Mouse (Mus musculus): Measurements from ENCODE around the gene Pum1.

Gene Pum1

GRCm38 (mm10) chr4:130726118-130726517 lies 63.0 kb downstream of the Pum1 start:
- DNase-seq (ENCODE audit: low read depth, low spot score): no peak

GRCm38 (mm10) chr4:130735957-130736356 lies 72.8 kb downstream of the Pum1 start:
- DNase-seq (ENCODE audit: low read depth, low spot score): no peak

- DNase-seq (ENCODE audit: low read depth, low spot score): peak; percentile 36
These were observed 75.4 kb downstream of the Pum1 start for GRCm38 (mm10) chr4:130738527-130738926.

- DNase-seq (ENCODE audit: low read depth, low spot score): no peak
These were observed 80.9 kb downstream of the Pum1 start for GRCm38 (mm10) chr4:130744058-130744457.

DNA sequence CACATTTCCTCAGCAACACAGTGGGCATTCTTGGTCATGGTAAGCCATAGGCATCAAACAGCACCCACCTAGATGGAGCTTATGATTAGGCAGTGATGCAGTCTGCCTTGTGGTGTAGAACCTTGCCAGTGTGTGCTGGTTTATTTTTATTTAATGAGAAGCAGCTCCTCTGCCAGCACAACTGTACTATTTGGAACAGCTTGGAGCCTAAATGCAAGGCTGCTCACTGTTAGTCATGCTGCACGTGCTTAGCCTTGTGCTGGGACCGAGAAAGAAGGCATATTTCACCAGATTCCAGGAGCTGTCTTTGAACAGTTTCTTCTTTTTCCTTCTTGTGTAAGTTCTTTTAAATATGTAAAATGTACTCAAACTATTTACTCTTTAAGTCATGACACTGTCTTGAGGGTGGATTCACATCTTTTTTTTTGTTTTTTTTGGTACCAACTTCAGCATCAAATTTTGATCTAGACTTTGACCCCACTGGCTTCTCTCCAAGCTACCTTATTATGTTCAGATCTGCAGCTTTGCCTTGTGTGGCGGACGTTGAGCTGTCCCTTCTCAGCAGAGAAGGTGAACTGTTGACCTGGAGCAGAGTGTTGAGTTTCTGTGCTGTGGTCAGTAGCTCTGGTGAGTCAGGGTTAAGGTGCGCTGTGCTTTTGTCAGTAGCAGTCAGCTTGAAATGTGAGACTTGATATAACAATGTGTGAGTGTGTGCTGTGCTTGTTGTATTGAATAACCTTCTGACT lies 82.6 kb downstream of the Pum1 start:
- no peak for DNase-seq (ENCODE audit: low read depth, low spot score)

GRCm38 (mm10) chr4:130749566-130749965 lies 86.4 kb downstream of the Pum1 start:
- no peak for DNase-seq (ENCODE audit: low read depth, low spot score)

DNA sequence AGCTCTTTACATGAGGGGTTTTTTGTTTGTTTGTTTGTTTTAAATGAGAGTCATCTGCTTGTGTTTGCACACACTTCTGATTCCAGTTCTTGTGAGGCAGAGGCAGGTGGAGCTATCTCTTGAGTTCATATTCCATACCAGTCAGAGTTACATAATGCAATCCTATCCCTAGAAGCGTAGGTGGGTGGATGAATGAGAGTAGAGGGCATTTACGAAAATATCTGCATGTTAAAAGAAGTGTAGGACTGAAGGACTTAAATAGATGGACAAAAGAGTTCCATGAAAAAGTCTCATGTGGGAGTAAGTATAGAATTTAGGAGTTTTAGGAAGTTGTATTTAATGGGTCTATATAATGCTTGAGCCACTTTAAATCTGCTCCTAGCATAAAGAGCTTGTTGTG lies 88.8 kb downstream of the Pum1 start:
- DNase-seq (ENCODE audit: low read depth, low spot score): no peak

- DNase-seq (ENCODE audit: low read depth, low spot score): no peak
These were observed 89.5 kb downstream of the Pum1 start for GRCm38 (mm10) chr4:130752591-130752990.

DNA sequence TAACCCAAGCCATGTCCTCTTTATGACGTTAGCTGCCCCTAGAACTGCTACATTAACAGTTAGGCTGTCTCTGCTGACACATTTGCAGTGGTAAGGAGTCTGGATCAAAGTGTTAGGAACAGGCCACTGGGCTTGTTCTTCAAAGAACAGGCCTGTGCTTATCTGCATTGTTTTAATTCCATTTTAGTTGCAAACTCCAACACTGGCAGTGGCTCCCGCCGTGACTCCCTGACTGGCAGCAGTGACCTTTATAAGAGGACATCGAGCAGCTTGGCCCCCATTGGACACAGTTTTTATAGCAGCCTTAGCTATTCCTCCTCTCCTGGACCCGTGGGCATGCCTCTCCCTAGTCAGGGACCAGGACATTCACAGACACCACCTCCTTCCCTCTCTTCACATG lies 90.6 kb downstream of the Pum1 start:
- DNase-seq (ENCODE audit: low read depth, low spot score): no peak

DNA sequence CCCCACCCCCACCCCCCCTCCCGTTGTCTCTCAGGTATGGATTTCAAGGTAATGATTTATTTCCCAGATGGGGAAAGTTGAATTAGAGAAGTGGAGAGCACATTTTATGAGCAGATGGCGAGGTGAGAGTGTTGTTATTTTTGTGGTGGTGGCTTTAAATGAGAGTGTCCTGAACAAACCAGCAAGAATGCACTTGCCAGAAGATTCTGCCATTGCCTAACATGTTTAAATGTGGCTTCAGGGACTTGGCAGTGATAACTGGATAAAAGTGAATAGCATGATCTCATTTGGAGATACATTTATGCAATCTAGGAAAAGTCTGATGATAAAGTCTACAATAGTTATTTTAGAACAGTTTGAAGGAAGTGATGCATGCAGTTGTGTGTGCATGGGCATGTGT lies 91.7 kb downstream of the Pum1 start:
- DNase-seq (ENCODE audit: low read depth, low spot score): no peak

- DNase-seq (ENCODE audit: low read depth, low spot score): no peak
These were observed 96.8 kb downstream of the Pum1 start for GRCm38 (mm10) chr4:130759875-130760274.

DNA sequence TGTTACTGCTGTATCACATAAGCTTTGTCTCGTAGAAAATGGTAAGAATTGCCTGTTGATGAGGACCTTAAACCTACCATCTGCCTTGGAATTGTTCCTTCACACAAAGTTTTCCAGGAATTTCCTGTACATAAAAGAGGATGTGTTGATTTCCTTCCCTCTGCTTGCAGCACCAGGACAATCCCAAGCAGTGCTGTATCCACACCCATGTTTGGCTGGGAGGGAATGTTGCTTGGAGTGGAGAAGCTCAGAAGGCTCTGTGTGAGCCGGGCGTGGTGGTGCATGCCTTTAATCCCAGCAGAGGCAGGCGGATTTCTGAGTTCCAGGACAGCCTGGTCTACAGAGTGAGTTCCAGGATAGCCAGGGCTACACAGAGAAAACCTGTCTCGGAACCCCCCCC lies 98.7 kb downstream of the Pum1 start:
- no peak for DNase-seq (ENCODE audit: low read depth, low spot score)

- no peak for DNase-seq (ENCODE audit: low read depth, low spot score)
These were observed 102.5 kb downstream of the Pum1 start for GRCm38 (mm10) chr4:130765399-130766160.

DNA sequence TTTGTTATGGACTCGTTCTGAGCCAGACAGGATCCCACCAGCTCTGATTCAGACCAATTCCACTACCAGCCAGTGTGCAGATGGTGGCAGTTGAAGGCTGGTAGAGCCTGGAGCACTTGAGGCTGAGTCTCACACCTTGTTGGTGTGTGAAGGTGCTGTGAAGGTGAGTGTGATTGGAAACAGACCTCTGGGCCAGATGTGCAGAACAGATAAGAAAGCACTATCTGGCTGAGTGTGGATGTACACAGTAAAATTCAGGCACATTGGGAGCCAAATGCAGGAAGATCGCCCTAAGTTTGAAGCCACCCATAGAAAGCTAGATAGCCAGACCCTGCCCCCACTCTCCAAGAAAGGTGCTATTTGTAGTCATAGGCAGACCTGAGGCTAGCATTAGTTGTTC lies 103.3 kb downstream of the Pum1 start:
- no peak for DNase-seq (ENCODE audit: low read depth, low spot score)

DNA sequence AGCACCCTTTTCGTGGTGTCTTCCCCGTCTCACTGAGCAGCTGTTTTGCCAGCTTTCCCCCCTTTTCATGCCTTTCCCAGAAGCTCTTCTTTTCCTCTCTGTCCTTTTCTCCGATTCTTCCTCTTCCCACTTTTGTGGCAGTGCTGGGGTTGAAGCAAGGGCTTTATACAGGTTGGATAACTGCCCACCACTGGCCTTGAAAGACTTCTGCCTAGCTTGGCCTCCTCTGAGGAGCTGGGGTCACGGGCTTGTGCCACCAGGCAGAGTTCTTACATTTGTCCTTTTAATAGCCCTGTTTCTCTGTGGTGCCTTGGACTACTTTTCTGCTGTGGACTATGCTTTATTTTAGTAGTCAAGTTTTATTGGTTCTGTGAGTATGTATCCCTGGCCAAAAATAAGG lies 103.8 kb downstream of the Pum1 start:
- DNase-seq (ENCODE audit: low read depth, low spot score): no peak

GRCm38 (mm10) chr4:130773899-130774298 lies 110.8 kb downstream of the Pum1 start:
- DNase-seq (ENCODE audit: low read depth, low spot score): no peak

- no peak for DNase-seq (ENCODE audit: low read depth, low spot score)
These were observed 111.7 kb downstream of the Pum1 start for GRCm38 (mm10) chr4:130774822-130775221.

DNA sequence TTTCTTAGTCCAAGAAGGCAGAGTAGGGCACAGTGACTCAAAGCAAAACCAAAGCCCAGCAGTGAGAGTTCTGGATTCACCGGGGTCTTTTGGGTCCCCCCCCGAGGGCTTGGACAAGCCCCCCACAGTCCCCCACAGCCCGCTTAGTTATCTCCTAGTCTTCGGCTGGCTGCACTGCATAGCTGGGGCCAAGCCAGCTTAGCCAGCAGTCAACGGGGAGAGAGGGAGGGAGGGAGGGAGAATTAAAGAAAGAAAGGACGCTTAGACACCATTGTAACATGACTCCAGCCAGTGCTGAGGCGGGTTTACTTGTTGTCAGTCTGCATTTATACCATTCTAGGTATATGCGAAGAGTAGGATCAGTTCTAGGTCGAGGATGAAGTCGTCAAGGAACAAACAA lies 114.5 kb downstream of the Pum1 start:
- no peak for DNase-seq (ENCODE audit: low read depth, low spot score)

GRCm38 (mm10) chr4:130779037-130779436 lies 115.9 kb downstream of the Pum1 start:
- DNase-seq (ENCODE audit: low read depth, low spot score): no peak

DNA sequence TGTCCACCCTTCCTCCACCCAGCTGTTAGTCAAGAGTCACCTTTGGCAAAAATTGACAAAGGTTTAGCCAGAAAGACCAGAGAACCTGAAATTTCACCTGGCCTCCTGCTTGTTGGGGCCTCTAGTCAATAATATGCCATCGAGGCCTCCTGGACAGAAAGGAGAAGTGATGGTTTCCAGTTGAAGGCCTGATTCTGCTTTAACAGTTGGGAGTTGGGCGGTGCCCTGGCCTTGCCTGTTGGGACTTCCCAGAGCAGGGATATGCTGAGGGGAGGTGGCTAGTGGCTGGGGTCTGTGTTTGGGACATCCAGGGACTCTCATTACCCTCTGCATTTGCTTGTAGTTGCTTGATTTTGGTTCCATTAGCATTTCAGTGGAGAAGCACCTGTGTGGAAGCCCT lies 119.4 kb downstream of the Pum1 start:
- DNase-seq (ENCODE audit: low read depth, low spot score): no peak

- no peak for DNase-seq (ENCODE audit: low read depth, low spot score)
These were observed 121.6 kb downstream of the Pum1 start for GRCm38 (mm10) chr4:130784755-130785154.

DNA sequence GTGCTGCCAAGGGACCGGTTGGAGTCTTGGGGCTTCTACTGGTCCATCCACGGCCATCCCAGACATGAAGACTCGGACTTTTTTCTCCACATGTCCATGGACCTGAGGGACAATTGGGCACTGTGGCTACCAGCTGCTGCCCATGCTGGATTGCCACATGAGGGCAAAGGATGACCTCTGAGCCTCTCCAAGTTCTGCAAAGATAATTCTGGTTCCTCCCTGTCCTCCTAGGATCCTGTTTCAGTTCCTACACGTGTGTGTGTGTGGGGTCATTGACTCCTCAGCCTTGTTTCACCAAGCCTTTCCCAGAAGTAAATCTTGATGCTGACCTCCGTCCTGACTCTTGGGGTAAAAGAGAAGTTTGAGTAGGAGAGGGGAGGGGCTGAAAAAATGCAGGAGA lies 124.4 kb downstream of the Pum1 start:
- no peak for DNase-seq (ENCODE audit: low read depth, low spot score)

- peak; percentile 80 for DNase-seq (ENCODE audit: low read depth, low spot score)
These were observed 127.1 kb downstream of the Pum1 start for GRCm38 (mm10) chr4:130790180-130790579.
